Mouse (Mus musculus) lung, postnatal 0 days (tissue): ENCODE measurements around the gene Art4.

Source experiments
- CTCF ChIP-seq: IDR thresholded peaks from 2 replicates; pipeline ENCODE4 v1.5.1; 2016; ENCODE audit warnings: antibody characterized with exemption, mild to moderate bottlenecking
- EP300 ChIP-seq: IDR thresholded peaks from 2 replicates; pipeline ENCODE4 v1.6.1; 2016; ENCODE audit warnings: antibody characterized with exemption, mild to moderate bottlenecking, control low read depth

DNA sequence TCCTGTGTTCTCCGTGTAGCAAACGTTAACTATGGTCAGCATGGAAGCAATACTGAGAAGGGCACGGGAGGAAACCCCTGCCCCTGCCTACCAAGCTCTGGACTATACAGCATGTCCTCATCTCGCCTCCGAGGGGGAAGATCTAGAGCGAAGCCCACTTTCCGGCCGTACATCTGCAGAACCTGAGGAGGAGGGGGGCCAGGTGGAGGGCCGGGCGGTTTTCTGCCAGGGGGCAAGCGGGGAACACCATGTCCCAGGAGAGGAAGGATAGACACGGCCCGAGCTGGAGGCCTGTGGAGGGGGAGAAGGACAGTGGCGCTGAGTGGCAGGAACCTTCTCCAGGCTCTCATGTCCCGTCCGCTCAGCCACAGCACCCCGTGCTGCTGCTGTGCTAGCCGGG lies 36.4 kb downstream of the Art4 start:
- TF ChIP-seq CTCF (no peak), EP300 (no peak)
